ENCODE assay signal across 26 mouse cellular contexts in the genomic region with DNA sequence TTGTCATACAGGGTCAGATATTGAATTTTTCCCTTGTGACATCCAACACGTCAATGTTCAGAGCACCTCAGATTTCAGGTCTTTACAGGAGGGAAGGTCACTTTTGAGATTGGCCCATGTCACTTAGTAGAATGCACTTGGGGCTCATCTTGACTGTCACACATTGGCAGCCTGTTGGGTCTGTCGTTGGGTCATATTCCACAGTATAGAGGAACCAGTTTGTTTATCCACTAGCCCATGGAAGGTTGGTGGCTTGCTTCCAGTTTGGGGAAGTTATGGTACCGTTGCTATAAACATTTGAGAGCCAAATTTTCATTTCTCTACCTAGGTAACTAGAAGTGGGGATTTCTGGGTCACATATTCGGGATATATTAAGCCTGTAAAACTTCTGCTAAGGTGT.
DNase-seq lines count a peak whose midpoint lies in the region; TF ChIP-seq lines count a peak whose summit lies in the region.
"Had no signal": no experiment of that assay in that cellular context is flagged by ENCODE, and none has a peak within 500 bp of the region (broad histone marks: within the 10 kb centered on the region; RNA-seq: fewer than 3 reads in every experiment).

No protein-coding gene starts in this region.

- no peaks in the 10 kb centered on the region for H3K27me3 ChIP-seq in splenic B cell, adult 2 months (ENCODE audit: control insufficient read depth, insufficient read depth, low read length, poor library complexity, severe bottlenecking)
- H3K27me3 ChIP-seq: embryonic facial prominence, embryonic 13.5 days; forebrain, embryonic 13.5 days; heart, embryonic 13.5 days had no signal

- no peak for TF ChIP-seq POLR2A in bone marrow macrophage, adult 2 months (IDR thresholded peaks at IDR 0.05; ENCODE audit: borderline replicate concordance, low read depth, low read length)

- H3K27ac ChIP-seq in bone marrow macrophage, adult 2 months (ENCODE audit: insufficient read depth, low read depth, low read length): peak overlapping the region; percentile 9; the same call in 1 of the 2 replicates
- 0 out of 2 replicates have a peak overlapping the region, but pooled peaks have one; percentile 4 for H3K27ac ChIP-seq in macrophage
- H3K27ac ChIP-seq in left cerebral cortex, adult 2 months: no peak overlapping the region
- H3K27ac ChIP-seq: embryonic facial prominence, embryonic 10.5 days; embryonic facial prominence, embryonic 13.5 days; forebrain, embryonic 13.5 days; gastrocnemius, adult 2 months; heart, adult 2 months; heart, embryonic 10.5 days; heart, embryonic 13.5 days; hindbrain, embryonic 14.5 days; hindbrain, postnatal 0 days had no signal

- TF ChIP-seq CTCF in bone marrow macrophage, adult 2 months (IDR thresholded peaks at IDR 0.05; ENCODE audit: low read depth, low read length): no peak
- TF ChIP-seq CTCF in left cerebral cortex, adult 2 months (IDR thresholded peaks at IDR 0.05): no peak

- no peaks in the 10 kb centered on the region for H3K36me3 ChIP-seq in macrophage (ENCODE audit: inconsistent target)
- no peaks in the 10 kb centered on the region for H3K36me3 ChIP-seq in splenic B cell, adult 2 months (ENCODE audit: control insufficient read depth, insufficient read depth, low read length, poor library complexity, severe bottlenecking)
- H3K36me3 ChIP-seq: embryonic facial prominence, embryonic 10.5 days; embryonic facial prominence, embryonic 13.5 days; heart, embryonic 10.5 days; heart, embryonic 13.5 days had no signal

- intact Hi-C loops in left cerebral cortex, adult 2 months (cut with DNase I): no loop called here

- H3K4me3 ChIP-seq in bone marrow macrophage, adult 2 months (ENCODE audit: insufficient read depth, low read length): no peak overlapping the region
- no peak overlapping the region for H3K4me3 ChIP-seq in macrophage (ENCODE audit: inconsistent target)
- H3K4me3 ChIP-seq in left cerebral cortex, adult 2 months: no peak overlapping the region
- H3K4me3 ChIP-seq: embryonic facial prominence, embryonic 10.5 days; embryonic facial prominence, embryonic 13.5 days; erythroblast, embryonic 14.5 days; forebrain, embryonic 13.5 days; gastrocnemius, adult 2 months; heart, adult 2 months; heart, embryonic 10.5 days; heart, embryonic 13.5 days had no signal

- H3K79me2 ChIP-seq in macrophage (ENCODE audit: inconsistent target): 0 out of 2 replicates have a peak, but pooled peaks cover 4% of the 10 kb centered on the region

- DNase-seq in B cell, adult 2 months: peak; percentile 25 to 40
- DNase-seq in splenic B cell, adult 2 months (ENCODE audit: low read depth, low spot score): peak; percentile 43
- DNase-seq in left cerebral cortex, adult 2 months (ENCODE audit: extremely low spot score in 1 of 2, low spot score in 2 of 2): no peak
- no peak for DNase-seq in gastrocnemius, postnatal 25 days
- no peak for DNase-seq in thymus, postnatal 0 days (ENCODE audit: low spot score)
- DNase-seq: adrenal gland, adult 8-10 months; adrenal gland, postnatal 25 days; cerebellum, adult 18-20 months; cerebellum, adult 9-11 months; cerebellum, postnatal 25 days; embryo, embryonic 11 days; gastrocnemius, adult 2 months; gastrocnemius, postnatal 14 days; heart, adult 2 months; heart, postnatal 14 days; heart, postnatal 4 days had no signal

- peaks cover 26% of the 10 kb centered on the region for H3K4me1 ChIP-seq in bone marrow macrophage, adult 2 months (ENCODE audit: control insufficient read depth, insufficient read depth, low read length)
- H3K4me1 ChIP-seq: forebrain, embryonic 13.5 days had no signal

- 65% methylated on average over 4 of the region's 4 CpGs for WGBS in macrophage (ENCODE audit: missing documents)

Comparison
In these comparisons a context has a peak if more than half of its experiments do, and no peak if none do; other contexts are left out.
1. DNase-seq: peak in B cell, adult 2 months (2 of 2) and splenic B cell, adult 2 months (single experiment); none in left cerebral cortex, adult 2 months (0 of 2), gastrocnemius, postnatal 25 days (single experiment) and thymus, postnatal 0 days (single experiment).